Mouse (Mus musculus) skeletal muscle tissue, adult 2 months (tissue): ENCODE results near the gene Ino80.
"Not testable (repeated sequence)": the region's sequence is repeated elsewhere in the genome, so short reads cannot be mapped to it uniquely, and the experiment has no call there.

Experiments
- DNase-seq: peaks from one replicate; pipeline ENCODE4 v3.0.0-alpha.2; 2012; ENCODE audit warnings: low read depth, low spot score

The Ino80 gene

DNA sequence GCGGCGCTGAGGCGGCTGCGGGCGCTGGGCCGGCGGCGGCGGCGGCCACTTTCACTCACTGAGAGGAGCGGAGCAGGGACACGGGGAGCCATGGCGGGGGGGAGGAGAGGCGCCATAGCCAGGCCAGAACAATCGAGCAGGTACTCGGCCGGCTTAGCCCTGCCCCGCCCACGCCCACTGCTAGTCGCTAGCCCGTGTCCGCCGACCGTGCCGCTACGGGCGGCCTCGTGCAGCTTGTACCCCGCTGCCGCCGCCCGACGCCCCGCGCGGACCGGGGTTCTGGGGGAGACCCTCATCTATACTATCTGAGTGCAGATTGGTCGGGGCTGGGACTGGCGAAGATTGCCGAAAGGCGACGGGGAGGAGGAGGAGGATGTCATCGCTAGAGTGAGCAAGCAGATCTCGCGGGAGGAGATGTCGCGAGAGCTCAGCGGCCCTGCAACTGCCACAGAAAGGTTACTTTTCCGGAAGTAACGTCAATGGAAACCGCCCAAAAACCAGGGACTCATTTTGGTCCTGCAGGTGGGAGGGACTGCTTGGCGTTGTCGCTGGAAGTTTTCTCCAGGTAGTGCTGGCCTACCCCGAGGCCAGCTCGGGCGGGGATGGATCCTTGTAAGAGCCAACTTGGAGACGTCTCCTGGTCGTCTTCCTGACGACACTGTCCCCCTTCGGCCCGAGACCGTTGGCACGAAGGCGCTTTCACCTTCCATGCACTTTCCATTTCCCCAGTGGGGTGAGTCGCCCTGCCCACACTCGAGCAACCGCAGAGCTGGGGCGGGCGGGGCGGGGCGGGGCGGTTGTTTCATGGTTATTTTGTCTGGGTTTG lies at the start of gene Ino80:
Ino80 (minus strand) TSS at position 117 of the 826 bp plus-strand sequence.
- peak; percentile 99 for DNase-seq

DNA sequence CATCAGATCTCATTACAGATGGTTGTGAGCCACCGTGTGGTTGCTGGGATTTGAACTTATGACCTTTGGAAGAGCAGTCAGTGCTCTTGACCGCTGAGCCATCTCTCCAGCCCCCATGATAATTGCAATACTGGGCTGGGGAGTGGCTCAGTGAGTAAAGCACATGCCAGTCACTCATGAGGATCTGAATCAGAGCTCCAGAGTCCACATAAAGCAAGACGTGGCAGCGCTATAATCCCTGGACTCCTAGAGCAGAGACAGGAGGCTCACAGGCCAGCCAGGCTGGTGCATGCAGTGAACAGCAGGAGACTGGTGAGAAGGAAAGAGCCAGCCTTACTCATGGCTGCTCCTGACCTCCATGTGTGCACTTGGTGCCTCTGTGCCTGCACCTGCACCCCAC lies 47.9 kb upstream of the Ino80 start:
- no peak for DNase-seq

DNA sequence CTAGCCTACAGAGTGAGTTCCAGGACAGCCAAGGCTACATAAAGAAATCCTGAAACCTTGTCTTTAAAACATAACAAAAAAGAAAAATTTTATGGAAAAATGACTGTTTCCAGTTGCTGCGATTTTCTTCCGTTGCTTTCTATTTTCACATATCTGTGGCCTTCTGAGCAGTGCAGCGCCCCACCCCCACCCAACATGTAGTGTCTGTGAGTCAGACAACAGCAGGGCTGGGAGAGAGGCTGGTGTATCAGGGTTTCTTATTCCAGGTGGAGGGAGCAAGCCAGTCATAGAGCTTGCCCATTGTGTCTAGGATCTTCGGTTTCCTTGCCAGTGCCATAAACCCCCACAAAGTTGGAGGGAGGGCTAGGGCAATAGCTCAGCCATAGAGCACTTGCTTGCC lies 46.3 kb upstream of the Ino80 start:
- DNase-seq, result no peak

DNA sequence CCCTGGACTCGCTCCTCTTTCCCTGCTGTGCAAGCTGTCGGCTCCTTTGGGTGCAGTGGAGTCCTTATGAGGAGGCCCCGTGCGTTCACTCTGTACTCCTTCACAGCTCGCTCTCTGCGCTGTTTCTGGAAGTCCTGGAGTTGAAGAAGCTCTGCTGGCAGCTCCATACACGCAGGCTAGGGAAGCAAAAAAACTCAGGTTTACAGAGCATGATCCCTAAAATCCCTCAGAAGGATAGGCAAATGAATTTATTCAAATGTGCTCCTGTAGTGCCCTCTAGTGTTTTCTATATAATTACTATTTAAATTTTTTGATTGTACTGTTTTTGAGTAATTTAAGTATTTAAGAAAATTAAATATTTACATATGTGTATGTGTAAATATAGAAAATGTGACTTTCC lies 43.1 kb upstream of the Ino80 start:
- no peak for DNase-seq

DNA sequence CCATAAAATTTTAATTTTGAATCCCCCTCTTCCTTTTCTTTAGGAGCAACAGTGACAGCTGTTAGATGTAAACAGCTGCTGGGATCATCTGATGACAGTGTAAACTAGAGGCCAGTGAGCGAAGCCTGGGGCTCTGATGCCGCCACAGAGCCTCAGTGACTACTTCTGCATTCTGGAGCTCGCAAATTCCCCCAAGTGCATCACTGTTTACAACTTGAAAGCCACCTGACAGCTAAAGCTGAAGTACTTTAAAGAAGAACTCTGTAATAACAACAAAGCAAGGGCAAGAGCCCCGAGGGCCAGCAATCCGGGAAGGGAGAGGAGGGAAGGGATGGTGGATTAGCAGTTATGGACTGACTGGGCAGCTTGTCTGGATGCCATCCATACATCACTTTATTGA lies 39.3 kb upstream of the Ino80 start:
- no peak for DNase-seq

DNA sequence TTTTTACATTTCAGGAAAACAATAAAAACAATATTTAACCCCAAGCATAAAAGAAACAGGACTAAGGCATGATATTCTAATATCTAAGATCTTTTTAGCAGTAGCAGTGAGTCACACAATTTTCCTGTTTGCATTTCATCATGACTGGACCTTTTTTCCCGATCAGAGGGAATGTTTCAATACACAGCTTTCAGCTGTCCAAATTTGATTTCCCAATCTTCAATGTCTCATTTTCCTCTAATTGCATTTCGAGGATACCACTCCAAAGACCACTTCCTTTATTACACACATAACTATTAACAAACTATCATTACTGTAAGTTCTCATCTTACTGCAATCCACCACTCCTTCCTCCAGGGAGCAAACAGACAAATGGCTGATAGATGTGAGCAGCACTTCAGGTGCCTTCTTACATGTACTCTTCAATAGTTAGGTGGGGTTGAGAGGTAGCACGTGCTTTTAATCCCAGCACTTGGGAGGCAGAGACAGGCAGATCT lies 36.6 kb upstream of the Ino80 start:
- DNase-seq, result no peak

DNA sequence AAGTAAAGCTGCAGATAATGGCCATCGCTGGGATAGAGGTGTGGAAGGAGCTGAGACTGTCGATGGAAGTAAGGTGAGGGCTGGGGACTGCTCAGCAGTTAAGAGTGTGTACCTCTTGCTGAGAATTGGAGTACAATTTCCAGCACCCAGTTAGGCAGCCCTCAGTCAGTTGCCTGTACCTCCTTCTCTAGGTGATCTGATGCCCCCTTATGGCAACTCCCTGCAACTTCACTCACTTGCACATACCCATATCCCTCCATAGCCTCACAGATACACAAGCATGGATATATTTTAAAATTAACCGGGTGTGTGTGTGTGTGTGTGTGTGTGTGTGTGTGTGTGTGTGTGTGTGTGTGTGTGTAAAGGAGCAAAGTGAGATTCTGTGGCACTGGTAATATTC lies 34.8 kb upstream of the Ino80 start:
- no peak for DNase-seq

DNA sequence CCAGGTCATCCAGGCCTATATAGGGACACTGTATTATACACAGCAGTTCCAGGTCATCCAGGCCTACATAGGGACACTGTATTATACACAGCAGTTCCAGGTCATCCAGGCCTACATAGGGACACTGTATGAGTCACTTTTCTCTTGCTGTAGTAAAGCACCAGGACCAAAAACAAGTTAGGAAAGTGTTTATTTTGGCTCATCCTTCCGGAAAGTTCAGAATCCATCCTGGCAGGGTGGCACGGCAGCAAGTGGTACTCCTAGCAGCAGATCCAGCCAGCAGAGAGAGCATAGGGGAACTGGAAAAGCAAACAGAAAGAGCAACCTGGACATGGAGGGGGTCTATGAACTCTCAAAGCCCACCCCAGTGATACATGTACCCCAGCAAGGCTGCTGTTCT lies 33.4 kb upstream of the Ino80 start:
- DNase-seq, result no peak

DNA sequence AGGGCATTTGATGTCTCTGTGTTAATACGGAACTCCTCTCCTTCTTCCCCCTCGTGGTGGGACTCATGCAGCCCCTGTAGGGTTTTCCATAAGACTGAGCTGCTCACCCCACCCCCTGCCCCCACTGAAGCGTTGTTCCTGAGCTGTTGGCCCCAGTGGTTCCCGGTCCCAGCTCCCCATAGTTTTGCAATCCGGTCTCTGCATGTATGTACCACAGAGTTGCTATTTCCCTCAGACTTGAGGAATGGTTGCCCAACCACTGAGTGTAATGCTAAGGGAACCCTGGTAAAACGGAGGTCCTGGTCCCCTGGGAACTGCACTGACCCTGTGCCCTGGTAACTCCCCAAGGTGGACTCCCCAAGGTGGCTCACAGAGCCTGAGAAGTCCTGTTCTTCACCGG lies 31.0 kb upstream of the Ino80 start:
- DNase-seq, result not testable (repeated sequence)

DNA sequence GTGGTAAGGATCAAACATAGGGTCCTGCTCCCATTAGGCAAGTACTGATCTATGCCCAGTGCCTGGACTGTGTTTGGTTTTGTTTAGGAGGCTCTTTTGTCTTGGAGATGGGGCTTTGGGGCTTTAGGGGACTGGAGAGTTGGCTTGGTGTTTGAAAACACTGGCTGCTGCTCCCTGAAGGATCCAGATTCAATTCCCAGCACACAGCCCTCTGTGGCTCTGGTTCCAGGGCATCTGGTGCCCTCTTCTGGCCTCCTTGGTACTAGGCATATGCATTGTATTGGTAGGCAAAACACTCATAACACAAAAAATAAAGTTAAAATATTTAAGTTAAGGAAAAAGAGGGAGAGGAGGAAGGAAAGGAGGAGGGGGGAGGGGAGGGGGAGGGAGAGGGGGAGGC lies 29.6 kb upstream of the Ino80 start:
- no peak for DNase-seq

DNA sequence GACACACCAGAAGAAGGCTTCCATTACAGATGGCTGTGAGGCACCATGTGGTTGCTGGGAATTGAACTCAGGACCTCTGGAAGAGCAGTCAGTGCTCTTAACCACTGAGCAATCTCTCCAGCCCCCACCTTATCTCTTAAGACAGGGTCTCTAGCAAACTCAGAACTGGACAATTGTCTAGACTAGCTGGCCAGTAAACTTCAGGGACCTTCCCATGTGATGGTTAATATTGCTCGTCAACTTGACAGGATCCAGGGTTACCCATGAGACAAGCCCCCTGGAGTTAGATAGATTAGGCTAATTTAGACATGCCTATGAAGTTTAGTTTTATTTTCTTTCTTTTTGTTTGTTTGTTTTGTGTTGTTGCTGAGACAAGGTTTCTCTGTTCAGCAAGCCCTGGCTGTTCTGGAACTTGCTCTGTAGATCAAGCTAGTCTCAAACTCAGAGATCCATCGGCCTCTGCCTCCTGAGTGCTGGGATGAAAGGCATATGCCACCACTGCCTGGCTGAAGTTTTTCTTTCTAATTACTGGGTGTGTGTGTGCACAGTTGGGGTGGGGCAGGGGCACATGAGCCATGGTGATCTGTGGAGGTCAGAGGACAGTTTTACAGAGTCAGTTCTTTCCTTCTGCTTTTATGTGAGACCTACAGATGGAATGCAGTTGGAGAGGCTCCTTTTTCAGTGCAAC lies 23.6 kb upstream of the Ino80 start:
- DNase-seq, result no peak

DNA sequence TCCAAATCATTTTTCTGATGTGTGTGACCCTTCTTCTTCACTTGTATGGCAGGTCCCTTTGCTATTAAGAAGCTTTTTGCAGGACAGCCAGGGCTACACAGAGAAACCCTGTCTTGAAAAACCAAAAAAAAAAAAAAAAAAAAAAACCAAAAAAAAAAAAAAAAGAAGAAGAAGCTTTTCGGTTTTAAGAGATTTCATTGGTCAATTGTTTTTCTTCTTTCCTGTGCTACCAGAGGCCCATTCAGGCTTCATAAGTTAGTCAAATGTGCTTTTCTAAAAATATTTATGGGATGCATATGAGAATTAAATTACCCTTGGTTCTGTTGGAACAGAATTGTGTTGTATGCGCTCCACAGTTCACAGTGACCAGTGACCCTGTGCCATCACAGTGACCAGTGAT lies 21.4 kb upstream of the Ino80 start:
- DNase-seq, result no peak

DNA sequence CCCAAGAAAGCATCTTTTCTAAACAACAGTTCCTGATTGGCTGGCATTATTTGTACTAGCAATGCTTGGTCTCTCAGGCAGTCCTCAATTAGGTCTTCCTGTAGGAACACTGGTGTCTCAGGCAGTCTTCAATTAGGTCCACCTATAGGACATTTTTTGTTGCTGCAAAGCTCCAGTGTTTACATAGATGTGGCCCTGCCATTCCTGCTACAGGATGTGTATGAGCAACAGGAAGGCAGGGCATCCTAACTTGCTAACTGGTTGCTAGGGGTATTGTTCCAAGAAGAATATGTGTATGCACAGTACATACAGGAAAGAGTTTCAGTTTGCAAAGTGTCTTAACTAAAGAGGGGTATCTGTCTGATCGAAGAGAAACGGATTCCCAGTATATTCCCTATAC lies 18.6 kb upstream of the Ino80 start:
- DNase-seq, result no peak

DNA sequence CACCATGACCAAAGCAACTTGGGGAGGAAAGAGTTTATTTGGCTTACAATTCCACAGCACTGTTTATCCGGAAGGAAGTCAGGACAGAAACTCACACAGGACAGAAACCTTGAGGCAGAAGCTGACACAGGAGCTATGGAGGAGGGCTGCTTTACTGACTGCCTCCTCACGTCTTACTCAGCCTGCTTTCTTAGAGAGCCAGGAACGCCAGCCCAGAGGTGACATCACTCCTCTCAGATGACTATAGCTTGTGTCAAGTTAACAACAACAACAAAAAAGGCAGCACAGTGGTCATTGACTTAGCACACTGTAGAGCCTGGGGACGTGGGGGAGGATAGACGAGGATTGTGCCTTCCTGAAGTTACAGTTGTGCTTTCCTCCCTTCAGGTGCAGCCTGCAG lies 14.5 kb upstream of the Ino80 start:
- no peak for DNase-seq

DNA sequence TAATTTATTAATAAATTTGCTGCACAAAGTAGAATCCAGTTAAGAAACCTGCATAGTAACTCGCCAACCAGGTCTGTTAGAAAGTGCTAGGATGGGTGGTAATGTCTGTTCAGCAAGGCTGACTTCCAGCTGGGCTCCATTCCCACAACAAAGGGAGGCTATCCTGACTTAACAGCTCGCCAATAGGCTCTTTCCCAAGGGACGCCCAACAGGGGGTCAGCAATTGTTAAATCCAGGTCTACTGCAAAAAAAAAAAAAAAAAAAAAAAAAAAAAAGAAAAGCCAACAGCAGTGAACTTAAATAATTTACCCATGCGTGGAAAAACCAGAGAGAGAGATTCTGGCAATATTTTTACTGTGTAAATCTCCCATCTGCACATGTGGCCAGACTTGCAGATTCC lies 9.0 kb upstream of the Ino80 start:
- no peak for DNase-seq

DNA sequence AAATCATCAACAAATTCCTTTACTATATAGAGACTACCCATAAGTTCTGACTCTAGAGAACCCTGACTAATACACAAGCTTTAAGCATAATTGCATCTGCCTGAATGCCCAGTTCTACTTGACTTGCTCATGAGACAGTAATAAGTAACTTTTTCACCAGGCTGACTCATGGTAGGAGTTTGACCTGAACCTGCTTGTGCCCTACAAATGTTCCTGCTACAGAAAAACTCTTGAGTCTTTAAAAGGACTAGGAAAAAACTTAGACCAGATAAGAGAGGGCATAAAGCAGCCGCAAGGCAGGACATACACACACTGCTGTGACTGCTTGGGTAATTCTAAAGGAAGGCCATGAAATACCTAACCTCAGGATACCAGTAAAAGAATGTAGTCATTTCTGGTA lies 4.8 kb upstream of the Ino80 start:
- no peak for DNase-seq

DNA sequence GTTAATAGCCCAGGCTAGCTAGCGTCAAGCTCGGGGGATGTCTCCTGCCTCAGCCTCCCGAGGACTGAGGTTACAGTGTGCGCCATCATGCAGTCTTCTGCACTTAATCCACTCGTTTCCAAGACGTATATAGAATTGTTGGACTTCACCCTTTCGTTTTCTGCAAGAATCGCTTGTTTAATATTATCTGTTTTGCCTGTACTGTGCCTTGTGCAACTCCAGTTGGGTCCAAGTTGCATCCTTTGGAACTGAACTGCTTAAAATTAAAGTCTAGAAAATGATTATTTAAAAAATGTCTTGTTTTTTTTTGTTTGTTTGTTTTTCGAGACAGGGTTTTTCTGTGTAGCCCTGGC lies 886 bp upstream of the Ino80 start:
- DNase-seq, result no peak

DNA sequence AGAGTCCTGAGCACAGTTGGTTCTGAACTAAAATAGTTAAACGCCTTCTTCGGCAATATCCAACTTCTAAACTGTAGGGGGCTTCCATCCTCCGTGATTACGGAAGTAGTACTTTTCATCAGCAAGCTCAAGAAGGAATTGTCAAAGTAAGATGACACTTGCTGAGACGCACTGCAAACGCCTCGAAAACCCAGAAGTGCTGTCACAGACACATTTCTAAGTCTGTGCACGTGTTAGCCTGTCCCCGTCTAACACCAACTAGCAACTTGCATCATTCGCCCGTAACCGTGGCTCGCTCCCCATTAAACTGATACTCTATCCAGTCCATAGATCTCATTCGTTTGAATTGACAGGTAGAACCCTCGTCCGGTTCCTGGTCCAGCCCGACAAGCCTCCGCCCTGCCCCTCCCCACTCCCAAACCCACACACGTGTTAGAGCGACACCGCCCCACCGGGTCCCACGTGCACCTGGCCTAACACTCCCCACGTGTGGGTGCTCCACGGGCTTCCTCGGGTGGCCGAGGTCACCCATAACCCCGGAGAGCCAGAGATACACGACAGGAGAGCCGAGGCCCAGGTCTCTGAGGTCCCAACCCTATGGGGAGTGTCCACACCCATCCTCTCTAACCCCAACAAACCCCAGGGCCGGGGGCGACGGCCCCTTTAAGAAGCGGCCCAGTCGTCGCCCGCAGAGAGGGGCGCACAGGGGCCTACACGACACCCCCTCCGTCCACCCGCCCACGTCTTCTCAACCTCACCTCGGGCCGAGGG lies 681 bp downstream of the Ino80 start:
- peak; percentile 80 for DNase-seq

DNA sequence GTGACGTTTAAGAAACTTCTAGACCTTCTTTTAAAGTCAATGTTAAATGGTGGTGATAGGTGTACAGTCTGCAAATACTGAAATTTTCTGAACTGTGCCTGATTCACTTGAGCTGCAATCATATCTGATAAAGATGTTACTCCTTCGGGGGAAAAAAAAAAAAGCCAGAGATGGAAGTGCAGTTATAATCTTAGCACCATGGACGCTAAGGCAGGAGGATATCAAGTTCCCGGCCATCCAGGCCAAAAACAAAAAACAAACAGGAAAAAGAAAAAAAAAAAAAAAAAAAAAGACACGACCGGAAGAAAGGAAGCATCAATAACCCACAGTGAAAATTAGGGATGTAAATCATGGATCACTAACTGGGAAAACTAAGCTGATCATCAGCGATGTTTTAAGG lies 1.3 kb downstream of the Ino80 start:
- DNase-seq, result no peak

DNA sequence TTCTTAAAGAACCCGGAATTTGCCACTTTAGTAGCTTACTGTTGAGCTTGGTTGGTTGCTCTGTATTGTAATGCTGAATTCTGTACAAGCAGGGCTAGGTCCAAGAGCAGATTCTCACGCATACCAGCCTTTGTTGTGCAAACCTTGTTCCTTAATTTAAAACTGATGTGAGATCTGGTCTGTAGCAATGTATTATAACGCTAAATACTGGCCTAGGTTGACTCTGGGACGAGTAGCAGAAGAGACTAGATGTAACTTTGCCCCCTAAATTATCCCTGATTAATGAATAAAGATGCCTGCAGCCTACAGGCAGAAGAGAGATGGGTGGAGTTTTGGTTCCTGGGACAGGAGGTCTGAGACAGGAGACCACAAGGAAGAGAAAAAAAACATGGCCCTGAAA lies 13.5 kb downstream of the Ino80 start:
- no peak for DNase-seq

DNA sequence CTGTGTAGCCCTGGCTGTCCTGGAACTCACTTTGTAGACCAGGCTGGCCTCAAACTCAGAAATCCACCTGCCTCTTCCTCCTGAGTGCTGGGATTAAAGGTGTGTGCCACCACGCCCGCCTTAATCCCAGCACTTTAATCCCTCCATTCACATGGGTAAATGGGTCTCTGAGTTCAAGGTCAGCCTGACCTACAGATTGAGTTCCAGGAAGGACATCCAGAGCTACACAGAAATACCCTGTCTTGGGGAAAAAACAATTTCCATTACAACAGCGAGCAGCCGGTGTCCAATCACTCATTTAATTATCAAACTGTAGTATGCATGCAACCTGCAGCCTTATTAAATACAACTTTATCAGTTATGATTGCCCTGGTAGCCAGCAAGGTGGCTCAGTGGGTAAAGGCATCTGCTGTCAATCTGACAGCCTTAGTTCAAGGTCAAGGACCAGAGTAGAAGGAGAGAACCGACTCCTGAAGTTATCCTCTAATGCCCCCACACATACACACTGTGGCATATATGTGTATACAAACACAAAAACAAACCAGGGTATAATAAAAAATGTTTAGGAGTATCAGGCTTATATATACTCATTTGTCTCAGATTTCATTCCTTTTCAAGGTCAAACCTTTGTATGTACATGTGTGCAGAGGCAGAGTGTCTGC lies 14.2 kb downstream of the Ino80 start:
- DNase-seq, result no peak

DNA sequence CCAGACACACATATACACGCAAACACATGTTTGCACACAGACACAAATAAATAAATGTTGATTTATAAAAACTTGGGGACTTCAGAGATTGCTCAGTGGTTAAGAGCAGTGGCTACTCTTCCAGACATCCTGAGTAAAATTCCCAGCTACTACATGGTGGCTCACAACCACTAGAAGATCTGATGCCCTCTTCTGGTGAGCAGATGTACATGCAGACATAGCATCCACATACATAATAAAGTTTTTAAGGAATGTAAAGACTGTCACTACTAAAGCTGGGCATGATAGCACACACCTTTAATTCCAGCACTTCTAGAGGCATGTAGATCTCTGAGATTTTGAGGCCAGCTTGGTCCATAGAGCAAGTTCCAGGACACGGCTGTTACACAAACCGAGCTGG lies 16.5 kb downstream of the Ino80 start:
- DNase-seq, result no peak
